Mouse (Mus musculus) MEL (cell line): ENCODE results near the gene Auts2. TPM values are rescaled to one million over a fixed set of nuclear protein-coding genes. Genes with fewer than 3 reads are reported as not detected.

Experiments
- DNase-seq: peaks from one replicate; pipeline ENCODE4 v3.0.0; 2011; ENCODE audit warnings: low read depth, low spot score
- H3K27ac ChIP-seq: 2 replicates; pipeline ENCODE4 v1.5.1; 2012; ENCODE audit warnings: low read depth, mild to moderate bottlenecking, control low read depth, low read length, moderate library complexity; ENCODE audit not compliant: control insufficient read depth
- H3K27me3 ChIP-seq, 2 experiments: fragments of 150-350 bp in 1 of 2; sonication (generic) in 1 of 2; 2 replicates each; pipeline ENCODE4 v1.6.1; 2012; ENCODE audit warnings: low read length in 2 of 2, mild to moderate bottlenecking in 2 of 2, improper control_type of control experiment in 1 of 2, moderate library complexity in 1 of 2; ENCODE audit not compliant: insufficient read depth in 2 of 2, control insufficient read depth in 1 of 2
- H3K36me3 ChIP-seq, 2 experiments: 2 replicates each; pipeline ENCODE4 v1.6.1; 2012 to 2014; ENCODE audit warnings: low read length in 2 of 2, improper control_type of control experiment in 1 of 2, inconsistent platforms in 1 of 2, mild to moderate bottlenecking in 1 of 2; ENCODE audit not compliant: insufficient read depth in 2 of 2, control insufficient read depth in 1 of 2
- H3K4me1 ChIP-seq, 2 experiments: fragments of 150-350 bp in 1 of 2; sonication (generic) in 1 of 2; 2 replicates each; pipeline ENCODE4 v1.6.1; 2012; ENCODE audit warnings: low read length in 2 of 2, improper control_type of control experiment in 1 of 2, mild to moderate bottlenecking in 1 of 2; ENCODE audit not compliant: insufficient read depth in 2 of 2, control insufficient read depth in 1 of 2
- H3K4me3 ChIP-seq, 2 experiments: fragments of 150-350 bp in 1 of 2; sonication (generic) in 1 of 2; 2 replicates each; pipeline ENCODE4 v1.5.1; 2012; ENCODE audit warnings: low read depth in 2 of 2, low read length in 2 of 2, mild to moderate bottlenecking in 2 of 2, moderate library complexity in 2 of 2, control low read depth in 1 of 2, improper control_type of control experiment in 1 of 2; ENCODE audit not compliant: control insufficient read depth in 1 of 2, insufficient read depth in 1 of 2
- H3K79me2 ChIP-seq: 2 replicates; pipeline ENCODE4 v1.6.1; 2012; ENCODE audit warnings: mild to moderate bottlenecking, low read length, moderate library complexity; ENCODE audit not compliant: control insufficient read depth, poor library complexity, insufficient read depth
- H3K9ac ChIP-seq: 2 replicates; pipeline ENCODE4 v1.6.1; 2012; ENCODE audit warnings: low read depth, mild to moderate bottlenecking, control low read depth, low read length, moderate library complexity; ENCODE audit not compliant: control insufficient read depth, poor library complexity, severe bottlenecking
- H3K9me3 ChIP-seq: fragments of 150-350 bp; sonication (generic); replicated peaks from 2 replicates; pipeline ENCODE4 v1.6.1; 2012; ENCODE audit warnings: mild to moderate bottlenecking, low read length, improper control_type of control experiment, moderate library complexity; ENCODE audit not compliant: insufficient read depth
- BHLHE40 ChIP-seq: IDR thresholded peaks from 2 replicates; pipeline ENCODE4 v1.6.1; 2012; ENCODE audit warnings: low read depth, mild to moderate bottlenecking, inconsistent platforms, low read length, improper control_type of control experiment, borderline replicate concordance
- CHD1 ChIP-seq: IDR thresholded peaks from 2 replicates; pipeline ENCODE4 v1.6.1; 2012; ENCODE audit warnings: low read depth, mild to moderate bottlenecking, inconsistent platforms, low read length, improper control_type of control experiment
- CHD2 ChIP-seq: IDR thresholded peaks from 2 replicates; pipeline ENCODE4 v1.6.1; 2011; ENCODE audit warnings: low read length, improper control_type of control experiment
- ELF1 ChIP-seq: IDR thresholded peaks from 2 replicates; pipeline ENCODE4 v1.6.1; 2014; ENCODE audit warnings: low read depth, mild to moderate bottlenecking, inconsistent platforms, low read length, improper control_type of control experiment, moderate library complexity
- EP300 ChIP-seq, 2 experiments: IDR thresholded peaks; 2 replicates each; pipeline ENCODE4 v1.6.1; 2011; ENCODE audit warnings: improper control_type of control experiment in 2 of 2, low read length in 2 of 2, low read depth in 1 of 2, mild to moderate bottlenecking in 1 of 2
- ETS1 ChIP-seq: IDR thresholded peaks from 2 replicates; pipeline ENCODE4 v1.6.1; 2012; ENCODE audit warnings: low read depth, mild to moderate bottlenecking, inconsistent platforms, low read length, improper control_type of control experiment, moderate library complexity
- GATA1 ChIP-seq: IDR thresholded peaks from 2 replicates; pipeline ENCODE4 v1.6.1; 2011; ENCODE audit warnings: low read depth, low read length, improper control_type of control experiment
- HCFC1 ChIP-seq: IDR thresholded peaks from 2 replicates; pipeline ENCODE4 v1.6.1; 2012; ENCODE audit warnings: low read depth, mild to moderate bottlenecking, inconsistent platforms, low read length, improper control_type of control experiment, moderate library complexity
- JUND ChIP-seq: IDR thresholded peaks from 2 replicates; pipeline ENCODE4 v1.6.1; 2011; ENCODE audit warnings: low read depth, mild to moderate bottlenecking, improper control_type of control experiment, low read length
- KAT2A ChIP-seq: conservative IDR thresholded peaks from 2 replicates; pipeline ENCODE4 v1.6.1; 2012; ENCODE audit warnings: low read depth, low read length, improper control_type of control experiment, inconsistent platforms
- MAFK ChIP-seq: IDR thresholded peaks from 2 replicates; pipeline ENCODE4 v1.6.1; 2011; ENCODE audit warnings: low read depth, mild to moderate bottlenecking, low read length, improper control_type of control experiment, borderline replicate concordance
- MAX ChIP-seq: IDR thresholded peaks from 2 replicates; pipeline ENCODE4 v1.6.1; 2011; ENCODE audit warnings: low read length, improper control_type of control experiment
- MXI1 ChIP-seq: IDR thresholded peaks from 2 replicates; pipeline ENCODE4 v1.6.1; 2011; ENCODE audit warnings: mild to moderate bottlenecking, low read depth, low read length, improper control_type of control experiment
- MYC ChIP-seq: IDR thresholded peaks from 2 replicates; pipeline ENCODE4 v1.6.1; 2011; ENCODE audit warnings: low read depth, mild to moderate bottlenecking, low read length, improper control_type of control experiment, moderate library complexity
- NELFE ChIP-seq: IDR thresholded peaks from 2 replicates; pipeline ENCODE4 v1.6.1; 2011; ENCODE audit warnings: low read depth, low read length, improper control_type of control experiment
- POLR2A ChIP-seq, 2 experiments: IDR thresholded peaks; 2 replicates each; pipeline ENCODE4 v1.6.1; 2011 to 2012; ENCODE audit warnings: low read length in 2 of 2, mild to moderate bottlenecking in 2 of 2, control low read depth in 1 of 2, improper control_type of control experiment in 1 of 2, low read depth in 1 of 2, moderate library complexity in 1 of 2; ENCODE audit not compliant: control insufficient read depth in 1 of 2, insufficient read depth in 1 of 2, poor library complexity in 1 of 2
- POLR2AphosphoS2 ChIP-seq: IDR thresholded peaks from 2 replicates; pipeline ENCODE4 v1.6.1; 2011; ENCODE audit warnings: low read length, improper control_type of control experiment
- POLR2AphosphoS5 ChIP-seq: IDR thresholded peaks from 2 replicates; pipeline ENCODE4 v1.6.1; 2012; ENCODE audit warnings: low read depth, borderline replicate concordance, mild to moderate bottlenecking, inconsistent platforms, low read length, moderate library complexity, mixed read lengths
- RCOR1 ChIP-seq: IDR thresholded peaks from 2 replicates; pipeline ENCODE4 v1.6.1; 2012; ENCODE audit warnings: low read depth, mild to moderate bottlenecking, inconsistent platforms, low read length, improper control_type of control experiment
- UBTF ChIP-seq: IDR thresholded peaks from 2 replicates; pipeline ENCODE4 v1.6.1; 2012; ENCODE audit warnings: low read depth, mild to moderate bottlenecking, inconsistent platforms, low read length, improper control_type of control experiment, moderate library complexity, borderline replicate concordance; ENCODE audit not compliant: insufficient read depth
- USF2 ChIP-seq, 2 experiments: IDR thresholded peaks; 2 replicates each; pipeline ENCODE4 v1.6.1; 2011 to 2012; ENCODE audit warnings: improper control_type of control experiment in 2 of 2, low read length in 2 of 2, borderline replicate concordance in 1 of 2, inconsistent platforms in 1 of 2, low read depth in 1 of 2, mild to moderate bottlenecking in 1 of 2; ENCODE audit not compliant: insufficient read depth in 1 of 2
- ZC3H11A ChIP-seq: IDR thresholded peaks from 2 replicates; pipeline ENCODE4 v1.6.1; 2012; ENCODE audit warnings: low read depth, mild to moderate bottlenecking, inconsistent platforms, low read length, improper control_type of control experiment
- ZKSCAN1 ChIP-seq: IDR thresholded peaks from 2 replicates; pipeline ENCODE4 v1.6.1; 2012; ENCODE audit warnings: low read depth, mild to moderate bottlenecking, inconsistent platforms, low read length, improper control_type of control experiment, moderate library complexity
- ZMIZ1 ChIP-seq: IDR thresholded peaks from 2 replicates; pipeline ENCODE4 v1.6.1; 2012; ENCODE audit warnings: low read depth, mild to moderate bottlenecking, inconsistent platforms, low read length, improper control_type of control experiment, moderate library complexity
- ZNF384 ChIP-seq: IDR thresholded peaks from 2 replicates; pipeline ENCODE4 v1.6.1; 2012; ENCODE audit warnings: low read depth, mild to moderate bottlenecking, inconsistent platforms, low read length, improper control_type of control experiment
- polyA plus RNA-seq, 2 experiments: library from polyadenylated mRNA; stranded (reverse) in 1 of 2; unstranded in 1 of 2; fragments of >175 nt in 1 of 2; fragments of >200 nt in 1 of 2; gene quantifications; 2 replicates each; pipeline versions ENCODE4 v1.2.1 to v1.2.4; 2012; ENCODE audit warnings: low replicate concordance in 2 of 2, low read depth in 1 of 2; ENCODE audit not compliant: insufficient read length in 2 of 2, insufficient read depth in 1 of 2, missing spikeins in 1 of 2
- total RNA-seq: library from RNA; depleted of rRNA; stranded (reverse); fragments of 300-350 nt; gene quantifications from 2 replicates; pipeline ENCODE4 v1.2.3, GENCODE M21; 2012

The Auts2 gene
- total and polyA plus RNA-seq, 3 experiments: not detected

- DNase-seq: no peak
- no peak for TF ChIP-seq UBTF
- no peak for TF ChIP-seq MXI1
- no peak for TF ChIP-seq KAT2A
- TF ChIP-seq ZMIZ1: no peak
- no peak for TF ChIP-seq CHD2
- TF ChIP-seq ZKSCAN1: no peak
- no peak for TF ChIP-seq JUND
- no peak for TF ChIP-seq MYC
- TF ChIP-seq MAFK: no peak
- TF ChIP-seq GATA1: no peak
- TF ChIP-seq, all 39 proteins: peak for 0
- Histone ChIP-seq H3K4me1 (no peaks in the 10 kb centered on the region), H3K9ac (no peak overlapping the region), H3K27ac (no peak overlapping the region), H3K36me3 (no peaks in the 10 kb centered on the region), H3K27me3 (no peaks in the 10 kb centered on the region), H3K4me3 (no peak overlapping the region), H3K9me3 (no peaks in the 10 kb centered on the region), H3K79me2 (no peaks in the 10 kb centered on the region)
These were observed 629.6 kb downstream of the Auts2 start for GRCm38 (mm10) chr5:131913562-131913961.

- DNase-seq: no peak
- no peaks in the 10 kb centered on the region for H3K36me3 ChIP-seq
- no peak overlapping the region for H3K27ac ChIP-seq
- H3K9me3 ChIP-seq: no peaks in the 10 kb centered on the region
- no peaks in the 10 kb centered on the region for H3K79me2 ChIP-seq
- no peak overlapping the region for H3K9ac ChIP-seq
- H3K4me3 ChIP-seq: no peak overlapping the region
- no peaks in the 10 kb centered on the region for H3K4me1 ChIP-seq
- no peak for TF ChIP-seq ZKSCAN1
- no peaks in the 10 kb centered on the region for H3K27me3 ChIP-seq
These were observed 630.2 kb downstream of the Auts2 start for GRCm38 (mm10) chr5:131912983-131913382.

- H3K4me3 ChIP-seq: no peak overlapping the region
- H3K36me3 ChIP-seq: no peaks in the 10 kb centered on the region
- H3K9me3 ChIP-seq: no peaks in the 10 kb centered on the region
- no peak overlapping the region for H3K27ac ChIP-seq
- H3K79me2 ChIP-seq: no peaks in the 10 kb centered on the region
- TF ChIP-seq RCOR1 (no peak), HCFC1 (no peak), POLR2AphosphoS5 (no peak), ZC3H11A (no peak), GATA1 (no peak), MXI1 (no peak), CHD1 (no peak), ZNF384 (no peak), ZMIZ1 (no peak), USF2 (IDR thresholded peaks at IDR 0.05; ENCODE audit: borderline replicate concordance in 1 of 2, insufficient read depth in 1 of 2, low read depth in 1 of 2, low read length in 2 of 2) (no peak), MAX (no peak), ELF1 (no peak), KAT2A (no peak), POLR2AphosphoS2 (no peak), BHLHE40 (no peak), NELFE (no peak), EP300 (IDR thresholded peaks at IDR 0.05; ENCODE audit: low read depth in 1 of 2, low read length in 2 of 2) (no peak), POLR2A (IDR thresholded peaks at IDR 0.05; ENCODE audit: control insufficient read depth in 1 of 2, insufficient read depth in 1 of 2, low read depth in 1 of 2, low read length in 2 of 2, poor library complexity in 1 of 2) (no peak), ETS1 (no peak)
- no peak for DNase-seq
- H3K4me1 ChIP-seq: no peaks in the 10 kb centered on the region
- no peaks in the 10 kb centered on the region for H3K27me3 ChIP-seq
- H3K9ac ChIP-seq: no peak overlapping the region
These were observed 636.8 kb downstream of the Auts2 start for GRCm38 (mm10) chr5:131906313-131906712.
